Mouse (Mus musculus) stomach, postnatal 0 days (tissue): ENCODE results near the gene Ubald2.

ENCODE experiments used
- CTCF ChIP-seq: IDR thresholded peaks from 2 replicates; pipeline ENCODE4 v1.5.1; 2016; ENCODE audit warnings: antibody characterized with exemption, low read depth, mild to moderate bottlenecking, moderate library complexity
- EP300 ChIP-seq: optimal IDR thresholded peaks from 2 replicates; pipeline ENCODE3; 2016; ENCODE audit warnings: antibody characterized with exemption

DNA sequence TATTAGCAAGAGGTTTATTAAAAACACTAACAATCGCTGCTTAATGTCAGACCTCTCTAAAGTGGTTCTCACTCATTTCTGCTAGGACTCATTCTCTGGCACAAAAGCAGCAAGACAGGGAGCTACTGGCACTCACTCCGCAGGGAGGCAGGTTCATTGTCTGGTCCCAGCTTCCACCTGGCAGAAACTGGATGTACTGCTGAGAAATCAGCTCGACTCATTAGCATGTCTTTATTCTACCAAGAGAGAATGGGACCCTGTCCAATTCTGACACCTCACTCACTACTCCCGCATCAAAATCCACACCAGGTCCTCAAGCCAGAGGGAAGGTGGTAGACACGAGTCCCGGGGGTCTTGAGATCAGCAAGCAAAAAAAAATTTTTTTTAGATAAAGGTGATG, 22.3 kb upstream of the Ubald2 start:
- TF ChIP-seq CTCF (no peak), EP300 (no peak)
